Mouse (Mus musculus) ES-Bruce4 (cell line): ENCODE measurements at regions not wholly inside any gene's neighbourhood (a gene's known extent, or its start where the extent isn't known, plus 50 kb on each side); places are given as distances from the start of the nearest gene placed in this dataset.

ENCODE experiments used
- CTCF ChIP-seq: IDR thresholded peaks from one replicate; pipeline ENCODE4 v1.8.1; 2011; ENCODE audit warnings: low read depth, low read length
- POLR2A ChIP-seq: IDR thresholded peaks from one replicate; pipeline ENCODE4 v1.8.1; 2011; ENCODE audit warnings: low read length; ENCODE audit not compliant: insufficient read depth

GRCm38 (mm10) chr11:71407043-71407442 is 176.5 kb upstream of the Nlrp1b start:
- TF ChIP-seq CTCF = no peak
- TF ChIP-seq POLR2A = no peak
